Mouse (Mus musculus) C2C12 (cell line): ENCODE measurements around the gene Gm8909.
"Not testable (repeated sequence)": the region's sequence is repeated elsewhere in the genome, so short reads cannot be mapped to it uniquely, and the experiment has no call there.

Source experiments
- CTCF ChIP-seq: IDR thresholded peaks from one replicate; pipeline ENCODE4 v1.5.1; 2011; ENCODE audit not compliant: control insufficient read depth, insufficient read depth, insufficient read length
- MAX ChIP-seq: IDR thresholded peaks from one replicate; pipeline ENCODE4 v1.6.1; 2011; ENCODE audit warnings: mild to moderate bottlenecking, control low read depth
- MYOD1 ChIP-seq: IDR thresholded peaks from one replicate; pipeline ENCODE4 v1.6.1; 2011; ENCODE audit warnings: low read depth; ENCODE audit not compliant: control insufficient read depth, insufficient read length
- MYOG ChIP-seq: IDR thresholded peaks from one replicate; pipeline ENCODE4 v1.6.1; 2011; ENCODE audit not compliant: control insufficient read depth, insufficient read length; ENCODE audit errors: extremely low read depth
- USF1 ChIP-seq: IDR thresholded peaks from one replicate; pipeline ENCODE4 v1.6.1; 2011; ENCODE audit warnings: low read depth, mild to moderate bottlenecking, control low read depth, moderate library complexity

GRCm38 (mm10) chr17:36179446-36179845 is 11.1 kb upstream of the Gm8909 start:
- TF ChIP-seq CTCF, MAX, MYOG, USF1, MYOD1: not testable (repeated sequence)
